Comparison of ENCODE assay signal across 8 mouse cellular contexts in genomic region chr3:107939403-107939802, GRCm38 (mm10). TPM values are rescaled to one million over a fixed set of nuclear protein-coding genes. Genes with fewer than 3 reads are reported as not detected.
DNase-seq lines count a peak whose midpoint lies in the region; ATAC-seq and TF ChIP-seq lines count a peak whose summit lies in the region.

No protein-coding gene starts in this region.

- no peak overlapping the region for H3K27ac ChIP-seq in heart, embryonic 12.5 days (ENCODE audit: poor library complexity, severe bottlenecking)
- no peak overlapping the region for H3K27ac ChIP-seq in embryonic facial prominence, embryonic 11.5 days (replicated peaks; ENCODE audit: low read depth, low read length)
- H3K27ac ChIP-seq in stomach, postnatal 0 days (replicated peaks): no peak overlapping the region

- WGBS in heart, embryonic 12.5 days: 52% methylated on average over 3 of the region's 3 CpGs
- WGBS in embryonic facial prominence, embryonic 11.5 days: 56% methylated on average over 3 of the region's 3 CpGs
- WGBS in stomach, postnatal 0 days: 40% methylated on average over 3 of the region's 3 CpGs

- no peak for TF ChIP-seq EP300 in stomach, postnatal 0 days (optimal IDR thresholded peaks at IDR 0.05)

- peak; percentile 99 for DNase-seq in heart, adult 11 months
- DNase-seq in adrenal gland, postnatal 36 days: peak; percentile 81 to 85
- peak; percentile 62 for DNase-seq in embryonic facial prominence, embryonic 11.5 days (ENCODE audit: low spot score)
- DNase-seq in heart, postnatal 36 days: peak; percentile 78 to 82
- peak; percentile 51 to 81 for DNase-seq in left cerebral cortex, postnatal 14 days (ENCODE audit: low spot score in 2 of 2)
- peak; percentile 59 for DNase-seq in mesoderm, embryonic 11.5 days (ENCODE audit: low read depth, low spot score)
- DNase-seq in stomach, postnatal 0 days (ENCODE audit: low spot score): peak; percentile 74

- no peak; the same call in 1 of the 2 replicates for ATAC-seq in heart, embryonic 12.5 days (ENCODE audit: insufficient number of reproducible peaks, low FRiP score)
- ATAC-seq in embryonic facial prominence, embryonic 11.5 days (replicated peaks; ENCODE audit: insufficient number of reproducible peaks, low FRiP score, low TSS enrichment, low read depth): no peak
- ATAC-seq in stomach, postnatal 0 days (ENCODE audit: low FRiP score, low TSS enrichment): peak; percentile 74

- no peaks in the 10 kb centered on the region; the same call in 1 of the 2 replicates for H3K27me3 ChIP-seq in heart, embryonic 12.5 days (replicated peaks)
- H3K27me3 ChIP-seq in embryonic facial prominence, embryonic 11.5 days (ENCODE audit: control insufficient read depth, insufficient read depth, low read length): no peaks in the 10 kb centered on the region
- H3K27me3 ChIP-seq in stomach, postnatal 0 days (ENCODE audit: control insufficient read depth, insufficient read depth, low read length): no peaks in the 10 kb centered on the region

- no peaks in the 10 kb centered on the region for H3K36me3 ChIP-seq in heart, embryonic 12.5 days
- H3K36me3 ChIP-seq in embryonic facial prominence, embryonic 11.5 days (replicated peaks; ENCODE audit: control insufficient read depth, insufficient read depth, low read depth, low read length): no peaks in the 10 kb centered on the region
- no peaks in the 10 kb centered on the region for H3K36me3 ChIP-seq in stomach, postnatal 0 days (ENCODE audit: control insufficient read depth, insufficient read depth, low read length)

- TF ChIP-seq CTCF in stomach, postnatal 0 days (IDR thresholded peaks at IDR 0.05; ENCODE audit: low read depth): peak; percentile 93

- no peak overlapping the region for H3K9ac ChIP-seq in heart, embryonic 12.5 days
- no peak overlapping the region for H3K9ac ChIP-seq in embryonic facial prominence, embryonic 11.5 days (replicated peaks; ENCODE audit: low read length)
- no peak overlapping the region for H3K9ac ChIP-seq in stomach, postnatal 0 days (ENCODE audit: low read length)

- no peaks in the 10 kb centered on the region for H3K9me3 ChIP-seq in heart, embryonic 12.5 days (replicated peaks)
- no peaks in the 10 kb centered on the region for H3K9me3 ChIP-seq in embryonic facial prominence, embryonic 11.5 days (replicated peaks; ENCODE audit: control insufficient read depth, low read length)
- no peaks in the 10 kb centered on the region for H3K9me3 ChIP-seq in stomach, postnatal 0 days (ENCODE audit: control insufficient read depth, low read length)

- H3K4me2 ChIP-seq in heart, embryonic 12.5 days: no peak overlapping the region
- H3K4me2 ChIP-seq in embryonic facial prominence, embryonic 11.5 days (ENCODE audit: low read depth, low read length): no peak overlapping the region
- H3K4me2 ChIP-seq in stomach, postnatal 0 days (replicated peaks; ENCODE audit: low read depth): no peak overlapping the region

- H3K4me1 ChIP-seq in heart, embryonic 12.5 days (replicated peaks): peaks cover 35% of the 10 kb centered on the region
- no peaks in the 10 kb centered on the region for H3K4me1 ChIP-seq in embryonic facial prominence, embryonic 11.5 days (ENCODE audit: control insufficient read depth, insufficient read depth, low read length)
- no peaks in the 10 kb centered on the region for H3K4me1 ChIP-seq in stomach, postnatal 0 days (replicated peaks; ENCODE audit: control insufficient read depth, insufficient read depth)

- intact Hi-C loops in heart, postnatal 36 days (cut with DNase I): loop anchor here (1.0 to 5.0 kb wide), 3 partner anchors 79 to 208 kb away; partner anchors contain the start of gene Gnai3
- intact Hi-C loops in left cerebral cortex, postnatal 14 days (cut with DNase I): loop anchor here (5.0 kb wide), 1 partner anchor 78 kb away; the partner anchor contains the start of gene Gstm1

- H3K4me3 ChIP-seq in heart, embryonic 12.5 days: no peak overlapping the region
- no peak overlapping the region for H3K4me3 ChIP-seq in embryonic facial prominence, embryonic 11.5 days (ENCODE audit: low read depth, low read length)
- no peak overlapping the region for H3K4me3 ChIP-seq in stomach, postnatal 0 days (ENCODE audit: low read depth, low read length)

RNA-seq across cellular contexts. Expression of gene Gstm6, which starts 4.1 kb away (rescaled TPM):
- polyA plus RNA-seq in heart, embryonic 12.5 days (2016; fragmentation: Nextera tagmentation; extraction: Ambion mirVana): 9.8 TPM in 2 replicates
- total RNA-seq in adrenal gland, postnatal 36 days (2021): 1 to 10 TPM; 4.3 to 6.0 TPM
- 11.7 and 12.6 TPM in 2 replicates for polyA plus RNA-seq in embryonic facial prominence, embryonic 11.5 days (2014; fragmentation: Nextera tagmentation; extraction: Ambion mirVana)
- 1 to 10 TPM; 3.0 to 3.3 TPM for total RNA-seq in heart, postnatal 36 days (2021)
- 1 to 10 TPM; 3.4 to 3.8 TPM for total RNA-seq in left cerebral cortex, postnatal 14 days (2021)
- polyA plus RNA-seq in stomach, postnatal 0 days (2015; fragmentation: Nextera tagmentation; extraction: Ambion mirVana): 13.7 and 15.8 TPM in 2 replicates

RNA-seq across cellular contexts. Expression of gene Gstm7, which starts 7.8 kb away (rescaled TPM):
- 15.1 and 16.5 TPM in 2 replicates for polyA plus RNA-seq in heart, embryonic 12.5 days (2016; fragmentation: Nextera tagmentation; extraction: Ambion mirVana)
- 100 to 1,000 TPM; 143 to 157 TPM for total RNA-seq in adrenal gland, postnatal 36 days (2021)
- polyA plus RNA-seq in embryonic facial prominence, embryonic 11.5 days (2014; fragmentation: Nextera tagmentation; extraction: Ambion mirVana): 42.0 and 47.1 TPM in 2 replicates
- 10 to 100 TPM; 71.7 to 74.3 TPM for total RNA-seq in heart, postnatal 36 days (2021)
- 10 to 100 TPM; 66.3 to 66.4 TPM for total RNA-seq in left cerebral cortex, postnatal 14 days (2021)
- polyA plus RNA-seq in stomach, postnatal 0 days (2015; fragmentation: Nextera tagmentation; extraction: Ambion mirVana): 12.4 and 15.9 TPM in 2 replicates

RNA-seq across cellular contexts. Expression of gene Gstm3, which starts 29.7 kb away (rescaled TPM):
- not detected in 2 replicates for polyA plus RNA-seq in heart, embryonic 12.5 days (2016; fragmentation: Nextera tagmentation; extraction: Ambion mirVana)
- not detected for total RNA-seq in adrenal gland, postnatal 36 days (2021)
- not detected in 2 replicates for polyA plus RNA-seq in embryonic facial prominence, embryonic 11.5 days (2014; fragmentation: Nextera tagmentation; extraction: Ambion mirVana)
- not detected for total RNA-seq in heart, postnatal 36 days (2021)
- total RNA-seq in left cerebral cortex, postnatal 14 days (2021): not detected
- 53.8 and 54.0 TPM in 2 replicates for polyA plus RNA-seq in stomach, postnatal 0 days (2015; fragmentation: Nextera tagmentation; extraction: Ambion mirVana)

RNA-seq across cellular contexts. Expression of gene Gstm5, which starts 43.8 kb away (rescaled TPM):
- polyA plus RNA-seq in heart, embryonic 12.5 days (2016; fragmentation: Nextera tagmentation; extraction: Ambion mirVana): 118 and 119 TPM in 2 replicates
- 10 to 100 TPM; 28.9 to 43.7 TPM for total RNA-seq in adrenal gland, postnatal 36 days (2021)
- 272 and 278 TPM in 2 replicates for polyA plus RNA-seq in embryonic facial prominence, embryonic 11.5 days (2014; fragmentation: Nextera tagmentation; extraction: Ambion mirVana)
- 10 to 100 TPM; 50.5 to 51.2 TPM for total RNA-seq in heart, postnatal 36 days (2021)
- 100 to 1,000 TPM; 182 to 200 TPM for total RNA-seq in left cerebral cortex, postnatal 14 days (2021)
- 249 and 273 TPM in 2 replicates for polyA plus RNA-seq in stomach, postnatal 0 days (2015; fragmentation: Nextera tagmentation; extraction: Ambion mirVana)

RNA-seq across cellular contexts. Expression of gene Gstm2, which starts 46.9 kb away (rescaled TPM):
- polyA plus RNA-seq in heart, embryonic 12.5 days (2016; fragmentation: Nextera tagmentation; extraction: Ambion mirVana): 39.4 and 39.9 TPM in 2 replicates
- 100 to 1,000 TPM; 143 to 261 TPM for total RNA-seq in adrenal gland, postnatal 36 days (2021)
- 29.7 TPM in 2 replicates for polyA plus RNA-seq in embryonic facial prominence, embryonic 11.5 days (2014; fragmentation: Nextera tagmentation; extraction: Ambion mirVana)
- total RNA-seq in heart, postnatal 36 days (2021): 100 to 1,000 TPM; 161 to 186 TPM
- total RNA-seq in left cerebral cortex, postnatal 14 days (2021): 1 to 10 TPM; 3.3 TPM
- polyA plus RNA-seq in stomach, postnatal 0 days (2015; fragmentation: Nextera tagmentation; extraction: Ambion mirVana): 189 and 195 TPM in 2 replicates
